ENCODE assay signal across 17 mouse cellular contexts in genomic region chr9:115507131-115507689, GRCm38 (mm10).
"Had no signal": no experiment of that assay in that cellular context is flagged by ENCODE, and none has a peak within 500 bp of the region (broad histone marks: within the 10 kb centered on the region; RNA-seq: fewer than 3 reads in every experiment).

No protein-coding gene starts in this region.

- H3K4me2 ChIP-seq: limb, embryonic 15.5 days; liver, embryonic 12.5 days; lung, embryonic 14.5 days; midbrain, embryonic 12.5 days; neural tube, embryonic 15.5 days had no signal

- DNase-seq: kidney, adult 11 months; kidney, adult 9 months; kidney, postnatal 36 days; layer of hippocampus, adult 9-11 months; layer of hippocampus, postnatal 36 days; lung, embryonic 14.5 days; lung, postnatal 10 days; lung, postnatal 4 days; right cerebral cortex, adult 18-20 months; spleen, adult 18-20 months; thymus, adult 18-20 months; thymus, postnatal 36 days had no signal

- ATAC-seq: liver, embryonic 12.5 days had no signal

- H3K36me3 ChIP-seq: limb, embryonic 15.5 days; liver, embryonic 12.5 days; midbrain, embryonic 12.5 days; neural tube, embryonic 15.5 days had no signal

- H3K4me1 ChIP-seq: liver, embryonic 12.5 days; neural tube, embryonic 15.5 days had no signal

- H3K27ac ChIP-seq: kidney, postnatal 0 days; limb, embryonic 15.5 days; liver, embryonic 12.5 days; midbrain, embryonic 12.5 days; neural tube, embryonic 15.5 days had no signal

- H3K27me3 ChIP-seq: limb, embryonic 15.5 days; liver, embryonic 12.5 days; midbrain, embryonic 12.5 days; neural tube, embryonic 15.5 days had no signal

- H3K9me3 ChIP-seq: limb, embryonic 15.5 days; liver, embryonic 12.5 days; midbrain, embryonic 12.5 days; neural tube, embryonic 15.5 days had no signal

- H3K4me3 ChIP-seq: limb, embryonic 15.5 days; liver, embryonic 12.5 days; midbrain, embryonic 12.5 days; neural tube, embryonic 15.5 days had no signal

- H3K9ac ChIP-seq: limb, embryonic 15.5 days; liver, embryonic 12.5 days; lung, embryonic 14.5 days; midbrain, embryonic 12.5 days; neural tube, embryonic 15.5 days had no signal
